Mouse (Mus musculus) left cerebral cortex, postnatal 4 days (tissue): ENCODE results near the gene Olfr362. TPM values are rescaled to one million over a fixed set of nuclear protein-coding genes. Genes with fewer than 3 reads are reported as not detected.
"Not testable (repeated sequence)": the region's sequence is repeated elsewhere in the genome, so short reads cannot be mapped to it uniquely, and the experiment has no call there.

ENCODE experiments used
- DNase-seq: peaks from one replicate; pipeline ENCODE4 v3.0.0-alpha.2; 2022
- intact Hi-C: fragments of 180-260 bp; cut with DNase I; formaldehyde crosslinking; loops from one replicate; pipeline ENCODE4 v1.15.1; 2025
- total RNA-seq, 2 experiments: library from RNA; stranded (reverse); gene quantifications; 2 replicates each; pipeline ENCODE4 v1.2.3; 2021

The Olfr362 gene
- not detected for total RNA-seq

DNA sequence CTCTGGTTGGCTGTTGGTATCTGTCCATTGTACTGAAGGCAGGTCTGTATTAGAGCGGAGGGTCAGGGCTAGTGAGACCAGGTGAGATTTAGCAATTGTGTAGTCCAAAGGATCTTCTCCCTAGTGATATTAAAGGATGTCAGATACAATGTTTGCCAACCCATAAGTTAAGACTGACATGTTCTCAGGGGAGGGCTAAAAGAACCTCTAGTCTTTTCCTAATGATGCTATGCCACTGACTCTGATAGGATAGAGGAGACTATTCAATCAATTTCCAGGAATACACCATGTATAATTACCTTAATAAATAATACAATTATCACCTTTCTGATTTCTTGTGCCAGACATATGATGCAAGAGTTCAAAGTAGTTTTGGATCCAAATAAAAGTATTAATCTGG is at the start of gene Olfr362:
TSS of gene Olfr362 (minus strand) at position 101 of the 400 bp plus-strand sequence.
- intact Hi-C loops = no loop called here

DNA sequence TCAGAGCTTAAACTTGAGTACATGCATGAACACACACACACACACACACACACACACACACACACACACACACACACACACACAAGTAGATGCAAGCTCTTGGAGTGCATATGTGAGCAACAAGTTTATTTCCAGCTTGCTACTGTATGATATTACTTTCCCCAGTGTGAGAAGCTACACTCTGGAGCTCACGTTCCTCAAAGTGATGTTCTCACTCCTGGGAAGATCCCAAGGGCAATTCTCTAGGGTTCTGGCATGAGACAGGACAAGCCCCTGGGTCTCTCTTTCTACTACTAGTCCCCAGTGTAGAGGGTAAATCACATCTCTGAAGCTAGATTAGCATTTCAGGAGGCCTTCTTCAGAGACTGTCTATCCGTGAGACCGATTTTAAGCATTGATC is 21.3 kb upstream of the Olfr362 start, which contains the start of gene Olfr364-ps1:
TSS of gene Olfr364-ps1 (plus strand) at position 301 of the 400 bp plus-strand sequence.
- no peak for DNase-seq
- intact Hi-C loops = no loop called here

More for the DNA sequence above, at the start of gene Olfr362:
- DNase-seq = no peak

DNA sequence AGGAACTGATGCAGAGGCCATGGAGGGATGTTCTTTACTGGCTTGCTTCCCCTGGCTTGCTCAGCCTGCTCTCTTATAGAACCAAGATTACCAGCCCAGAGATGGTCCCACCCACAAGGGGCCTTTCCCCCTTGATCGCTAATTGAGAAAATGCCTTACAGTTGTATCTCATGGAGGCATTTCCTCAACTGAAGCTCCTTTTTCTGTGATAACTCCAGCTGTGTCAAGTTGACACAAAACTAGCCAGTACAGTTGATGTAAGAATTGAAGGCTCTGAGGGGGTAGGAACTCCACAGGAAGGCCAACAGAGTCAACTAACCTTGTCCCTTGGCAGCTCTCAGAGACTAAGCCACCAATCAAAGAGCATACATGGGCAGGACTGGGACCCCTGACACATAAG is 28.5 kb downstream of the Olfr362 start, which contains the start of gene Olfr361:
TSS of gene Olfr361 (minus strand) at position 101 of the 400 bp plus-strand sequence.
- intact Hi-C loops, DNase-seq: not testable (repeated sequence)

DNA sequence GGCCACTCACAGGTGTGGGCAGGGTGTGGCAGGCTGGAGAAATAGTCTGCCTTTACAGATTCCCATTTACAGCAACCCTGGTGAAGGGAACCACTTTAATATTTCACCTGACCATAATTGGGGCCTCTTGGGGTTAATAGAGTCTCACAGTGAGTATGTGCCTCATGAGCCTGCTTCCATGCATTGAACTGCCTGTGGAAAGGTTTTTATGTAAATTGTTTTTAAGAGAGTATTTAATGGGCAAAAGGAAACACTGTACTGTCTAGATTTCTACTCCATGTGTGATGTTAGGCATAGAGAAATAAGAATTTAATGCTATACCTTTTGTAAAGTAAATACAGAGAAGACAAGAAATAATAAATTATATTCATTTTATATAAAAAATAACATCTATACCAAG is 52.3 kb downstream of the Olfr362 start, which contains the start of gene Olfr360:
TSS of gene Olfr360 (plus strand) at position 301 of the 400 bp plus-strand sequence.
- intact Hi-C loops = no loop called here
- DNase-seq = no peak

Other genes starting within 250 kb of the Olfr362 start
- gene Olfr352, start 249.4 kb downstream of the Olfr362 start, total RNA-seq = not detected
- not detected for gene Olfr353, start 225.0 kb downstream of the Olfr362 start, total RNA-seq
- gene Olfr354, start 212.2 kb downstream of the Olfr362 start, total RNA-seq = under 1 TPM in 1 of 2 experiments, not detected in 1; 0.04 TPM
- gene Olfr355, start 189.0 kb downstream of the Olfr362 start, total RNA-seq = not detected
- not detected for gene Olfr356, start 180.8 kb downstream of the Olfr362 start, total RNA-seq
- gene Olfr357, start 124.1 kb downstream of the Olfr362 start, total RNA-seq = not detected
- not detected for gene Olfr358, start 108.6 kb downstream of the Olfr362 start, total RNA-seq
- not detected for gene Olfr360, start 52.2 kb downstream of the Olfr362 start, total RNA-seq
- gene Olfr361, start 28.6 kb downstream of the Olfr362 start, total RNA-seq = not detected
- gene Olfr364-ps1, start 21.4 kb upstream of the Olfr362 start, total RNA-seq = not detected
- gene Olfr365, start 70.3 kb upstream of the Olfr362 start, total RNA-seq = under 1 TPM in 1 of 2 experiments, not detected in 1; 0.08 TPM
- gene Olfr366, start 93.7 kb upstream of the Olfr362 start, total RNA-seq = not detected
- gene Olfr368, start 208.6 kb upstream of the Olfr362 start, total RNA-seq = not detected
- 10 to 100 TPM; 37.1 to 40.2 TPM for gene Pdcl, start 241.4 kb upstream of the Olfr362 start, total RNA-seq